Mouse (Mus musculus): ENCODE data around the gene Phyhipl. TPM values are rescaled to one million over a fixed set of nuclear protein-coding genes. Genes with fewer than 3 reads are reported as not detected.

Phyhipl gene
- total and polyA plus RNA-seq, 2 experiments from 2014 or later: 35.4 to 229 TPM

GRCm38 (mm10) chr10:70686941-70687703 is 31.4 kb upstream of the Phyhipl start:
- no peak for DNase-seq
- no peak overlapping the region for H3K9ac ChIP-seq
- peak; percentile 51 for ATAC-seq
- H3K9me3 ChIP-seq (ENCODE audit: low read length): no peaks in the 10 kb centered on the region
- no peak overlapping the region for H3K4me2 ChIP-seq (ENCODE audit: low read depth)
- no peak overlapping the region for H3K4me3 ChIP-seq (ENCODE audit: low read depth, low read length)
- 29% methylated on average over 11 of the region's 11 CpGs for WGBS
- H3K4me1 ChIP-seq (ENCODE audit: insufficient read depth): 0 out of 2 replicates have a peak, but pooled peaks cover 4% of the 10 kb centered on the region
- no peak for TF ChIP-seq CTCF (IDR thresholded peaks at IDR 0.05; ENCODE audit: low read depth)
- no peaks in the 10 kb centered on the region for H3K27me3 ChIP-seq (ENCODE audit: insufficient read depth, low read length)
- H3K36me3 ChIP-seq (ENCODE audit: insufficient read depth): no peaks in the 10 kb centered on the region
- no peak overlapping the region for H3K27ac ChIP-seq (ENCODE audit: low read depth, low read length)

- no peak overlapping the region for H3K9ac ChIP-seq
- H3K4me2 ChIP-seq (ENCODE audit: low read depth): no peak overlapping the region
- H3K9me3 ChIP-seq (ENCODE audit: low read length): no peaks in the 10 kb centered on the region
- H3K27me3 ChIP-seq (ENCODE audit: insufficient read depth, low read length): no peaks in the 10 kb centered on the region
- H3K4me3 ChIP-seq (ENCODE audit: low read depth, low read length): no peak overlapping the region
- ATAC-seq (peak; percentile 90), DNase-seq (peak; percentile 67)
- no peaks in the 10 kb centered on the region for H3K36me3 ChIP-seq (ENCODE audit: insufficient read depth)
- H3K27ac ChIP-seq (ENCODE audit: low read depth, low read length): no peak overlapping the region
- 0 out of 2 replicates have a peak, but pooled peaks cover 4% of the 10 kb centered on the region for H3K4me1 ChIP-seq (ENCODE audit: insufficient read depth)
- TF ChIP-seq CTCF (IDR thresholded peaks at IDR 0.05; ENCODE audit: low read depth): no peak
- WGBS: 8% methylated on average over 3 of the region's 3 CpGs
Observed at GRCm38 (mm10) chr10:70686505-70686904, 30.7 kb upstream of the Phyhipl start.

DNA sequence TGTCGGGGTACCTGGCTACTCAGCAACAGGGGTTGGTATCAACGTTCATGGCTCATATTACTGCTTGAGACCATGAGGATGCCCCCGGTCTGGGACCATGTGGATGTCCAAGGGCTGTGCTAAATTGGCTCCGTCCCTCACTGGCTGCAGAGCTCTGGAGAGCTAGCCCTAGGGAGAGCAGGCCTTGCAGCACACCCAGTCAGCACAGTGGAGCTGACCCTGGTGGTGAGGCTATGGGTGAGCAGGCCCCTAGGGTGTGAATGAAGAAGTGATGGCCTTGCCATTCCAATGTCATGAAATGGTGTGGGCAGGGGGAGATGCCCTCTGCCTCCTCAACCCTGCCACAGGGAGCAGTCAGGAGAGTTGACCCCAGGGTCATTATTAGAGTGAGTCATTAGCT is 27.7 kb upstream of the Phyhipl start:
- ATAC-seq: no peak
- H3K27me3 ChIP-seq (ENCODE audit: insufficient read depth, low read length): no peaks in the 10 kb centered on the region
- WGBS: 97% methylated on average over 4 of the region's 4 CpGs
- DNase-seq: no peak
- H3K36me3 ChIP-seq (ENCODE audit: insufficient read depth): no peaks in the 10 kb centered on the region
- H3K9ac ChIP-seq: no peak overlapping the region
- H3K9me3 ChIP-seq (ENCODE audit: low read length): no peaks in the 10 kb centered on the region
- no peak overlapping the region for H3K4me3 ChIP-seq (ENCODE audit: low read depth, low read length)
- H3K4me2 ChIP-seq (ENCODE audit: low read depth): no peak overlapping the region
- no peak for TF ChIP-seq CTCF (IDR thresholded peaks at IDR 0.05; ENCODE audit: low read depth)
- no peak overlapping the region for H3K27ac ChIP-seq (ENCODE audit: low read depth, low read length)
- H3K4me1 ChIP-seq (ENCODE audit: insufficient read depth): no peaks in the 10 kb centered on the region

DNA sequence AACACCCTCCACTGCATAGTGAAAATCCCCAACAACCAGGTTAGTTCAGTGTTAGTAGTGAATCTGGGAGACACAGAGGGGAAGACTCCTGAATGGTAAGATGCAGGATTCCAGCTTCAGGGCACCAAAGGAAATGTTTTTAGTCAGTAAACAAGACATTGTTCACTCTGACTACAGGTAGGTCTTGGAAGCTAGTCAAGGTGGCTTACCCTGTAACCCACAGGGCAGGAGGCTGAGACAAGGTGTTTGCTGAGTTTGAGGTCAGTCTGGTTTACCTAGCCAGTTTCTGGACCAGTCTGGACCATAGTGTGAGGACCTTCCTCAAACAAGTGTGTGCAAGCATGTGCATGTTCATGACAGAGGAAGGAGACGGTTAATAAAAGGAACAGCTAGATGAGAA is 22.2 kb upstream of the Phyhipl start:
- no peak for ATAC-seq
- TF ChIP-seq CTCF (IDR thresholded peaks at IDR 0.05; ENCODE audit: low read depth): no peak
- no peak overlapping the region for H3K9ac ChIP-seq
- H3K27ac ChIP-seq (ENCODE audit: low read depth, low read length): no peak overlapping the region
- H3K36me3 ChIP-seq (ENCODE audit: insufficient read depth): no peaks in the 10 kb centered on the region
- no peaks in the 10 kb centered on the region for H3K9me3 ChIP-seq (ENCODE audit: low read length)
- WGBS: 81% methylated on average over 1 of the region's 1 CpGs
- no peak overlapping the region for H3K4me2 ChIP-seq (ENCODE audit: low read depth)
- H3K4me1 ChIP-seq (ENCODE audit: insufficient read depth): no peaks in the 10 kb centered on the region
- H3K27me3 ChIP-seq (ENCODE audit: insufficient read depth, low read length): no peaks in the 10 kb centered on the region
- H3K4me3 ChIP-seq (ENCODE audit: low read depth, low read length): no peak overlapping the region
- no peak for DNase-seq

- H3K9me3 ChIP-seq (ENCODE audit: low read length): no peaks in the 10 kb centered on the region
- H3K27me3 ChIP-seq (ENCODE audit: insufficient read depth, low read length): no peaks in the 10 kb centered on the region
- no peaks in the 10 kb centered on the region for H3K36me3 ChIP-seq (ENCODE audit: insufficient read depth)
- DNase-seq (no peak), ATAC-seq (no peak)
- H3K27ac ChIP-seq (ENCODE audit: low read depth, low read length): no peak overlapping the region
- no peak overlapping the region for H3K4me2 ChIP-seq (ENCODE audit: low read depth)
- H3K9ac ChIP-seq: no peak overlapping the region
- WGBS: 44% methylated on average over 6 of the region's 6 CpGs
- no peak for TF ChIP-seq CTCF (IDR thresholded peaks at IDR 0.05; ENCODE audit: low read depth)
- no peaks in the 10 kb centered on the region for H3K4me1 ChIP-seq (ENCODE audit: insufficient read depth)
- no peak overlapping the region for H3K4me3 ChIP-seq (ENCODE audit: low read depth, low read length)
Observed at GRCm38 (mm10) chr10:70656272-70656671, 507 bp upstream of the Phyhipl start.

DNA sequence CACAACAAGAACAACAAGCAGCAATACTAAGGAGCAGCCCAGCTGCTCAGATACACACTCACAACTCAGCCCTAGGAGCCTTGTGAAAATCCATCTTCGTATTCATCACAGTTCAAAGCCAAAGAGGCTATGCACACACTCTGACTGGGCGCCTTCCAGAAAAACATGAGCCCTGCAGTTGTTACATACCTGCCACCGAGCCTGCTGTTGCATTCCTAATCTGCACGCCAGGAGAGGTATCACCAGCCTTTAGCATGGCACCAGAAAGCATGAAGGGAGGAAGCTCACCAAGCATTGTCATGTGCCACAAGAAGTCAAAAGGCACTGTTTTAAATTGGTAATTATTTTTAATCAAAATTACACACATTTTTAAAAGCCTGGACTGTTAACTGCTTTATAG is 1.1 kb downstream of the Phyhipl start:
- Histone ChIP-seq H3K27ac (ENCODE audit: low read depth, low read length) (no peak overlapping the region), H3K4me3 (ENCODE audit: low read depth, low read length) (no peak overlapping the region), H3K9ac (no peak overlapping the region), H3K9me3 (ENCODE audit: low read length) (no peaks in the 10 kb centered on the region), H3K4me2 (ENCODE audit: low read depth) (no peak overlapping the region), H3K4me1 (ENCODE audit: insufficient read depth) (no peaks in the 10 kb centered on the region), H3K36me3 (ENCODE audit: insufficient read depth) (no peaks in the 10 kb centered on the region), H3K27me3 (ENCODE audit: insufficient read depth, low read length) (no peaks in the 10 kb centered on the region)
- DNase-seq (no peak), ATAC-seq (no peak)
- WGBS: 64% methylated on average over 4 of the region's 4 CpGs
- TF ChIP-seq CTCF (IDR thresholded peaks at IDR 0.05; ENCODE audit: low read depth): no peak

DNA sequence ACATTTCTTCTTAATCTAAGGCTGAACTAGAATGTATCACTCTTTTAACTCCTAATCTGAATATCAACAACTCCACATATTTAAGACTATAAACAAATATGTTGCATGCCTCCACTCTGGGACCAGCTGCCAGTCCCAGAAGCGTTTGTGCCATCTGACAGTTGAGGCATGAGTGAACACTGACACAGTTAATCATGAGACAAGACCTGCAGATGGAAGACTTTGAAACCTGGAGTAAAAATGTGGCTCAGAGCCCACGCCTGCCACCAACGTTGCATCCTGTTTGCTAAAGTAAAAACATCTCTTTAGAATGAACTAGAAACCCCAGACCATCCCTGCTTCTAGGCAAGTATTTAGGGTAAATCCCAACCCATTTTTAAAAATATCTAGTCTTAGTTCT is 1.6 kb downstream of the Phyhipl start:
- Histone ChIP-seq H3K36me3 (ENCODE audit: insufficient read depth) (no peaks in the 10 kb centered on the region), H3K4me3 (ENCODE audit: low read depth, low read length) (no peak overlapping the region), H3K9ac (no peak overlapping the region), H3K9me3 (ENCODE audit: low read length) (no peaks in the 10 kb centered on the region), H3K27me3 (ENCODE audit: insufficient read depth, low read length) (no peaks in the 10 kb centered on the region), H3K4me1 (ENCODE audit: insufficient read depth) (no peaks in the 10 kb centered on the region), H3K27ac (ENCODE audit: low read depth, low read length) (no peak overlapping the region), H3K4me2 (ENCODE audit: low read depth) (no peak overlapping the region)
- no peak for ATAC-seq
- no peak for TF ChIP-seq CTCF (IDR thresholded peaks at IDR 0.05; ENCODE audit: low read depth)
- 44% methylated on average over 3 of the region's 3 CpGs for WGBS
- DNase-seq: no peak
